Mouse (Mus musculus) spleen, adult 12 weeks (tissue): ENCODE results near the gene Slc25a43.

Experiments
- DNase-seq: peaks from one replicate; pipeline ENCODE4 v3.0.0; 2022; ENCODE audit warnings: low spot score

Gene Slc25a43

GRCm38 (mm10) chrX:36823932-36824711 is 80.7 kb downstream of the Slc25a43 start:
- no peak for DNase-seq

- DNase-seq = no peak
Measured at GRCm38 (mm10) chrX:36825032-36825431, 81.6 kb downstream of the Slc25a43 start.
